Mouse (Mus musculus) retina, postnatal 1 day (tissue): ENCODE data around the gene Sctr.
A peak's percentile ranks its signal among the peaks of the same experiment; 100 is the strongest.

Source experiments
- DNase-seq: peaks from one replicate; pipeline ENCODE4 v3.0.0-alpha.2; 2012

The Sctr gene

GRCm38 (mm10) chr1:120030474-120030873 is 23.8 kb downstream of the Sctr start:
- no peak for DNase-seq

GRCm38 (mm10) chr1:120032804-120033468 is 26.2 kb downstream of the Sctr start:
- peak; percentile 90 for DNase-seq

- no peak for DNase-seq
These were observed 26.8 kb downstream of the Sctr start for GRCm38 (mm10) chr1:120033469-120033854.

GRCm38 (mm10) chr1:120034793-120035192 is 28.1 kb downstream of the Sctr start:
- DNase-seq: no peak

GRCm38 (mm10) chr1:120035456-120036034 is 28.9 kb downstream of the Sctr start:
- no peak for DNase-seq

- DNase-seq: peak; percentile 78
These were observed 30.5 kb downstream of the Sctr start for GRCm38 (mm10) chr1:120037021-120037683.

GRCm38 (mm10) chr1:120038594-120038993 is 31.9 kb downstream of the Sctr start:
- DNase-seq: no peak

GRCm38 (mm10) chr1:120042421-120042820 is 35.7 kb downstream of the Sctr start:
- DNase-seq: no peak

- no peak for DNase-seq
These were observed 37.9 kb downstream of the Sctr start for GRCm38 (mm10) chr1:120044584-120044983.

GRCm38 (mm10) chr1:120047325-120047724 is 40.6 kb downstream of the Sctr start:
- no peak for DNase-seq

- DNase-seq: no peak
These were observed 44.4 kb downstream of the Sctr start for GRCm38 (mm10) chr1:120051070-120051469.

GRCm38 (mm10) chr1:120054997-120055396 is 48.3 kb downstream of the Sctr start:
- DNase-seq: no peak

GRCm38 (mm10) chr1:120055475-120055874 is 48.8 kb downstream of the Sctr start:
- no peak for DNase-seq

GRCm38 (mm10) chr1:120056236-120056635 is 49.5 kb downstream of the Sctr start:
- no peak for DNase-seq

GRCm38 (mm10) chr1:120057044-120057443 is 50.4 kb downstream of the Sctr start:
- DNase-seq: no peak

- no peak for DNase-seq
These were observed 51.2 kb downstream of the Sctr start for GRCm38 (mm10) chr1:120057674-120058430.

GRCm38 (mm10) chr1:120060687-120061086 is 54.0 kb downstream of the Sctr start:
- DNase-seq: no peak

GRCm38 (mm10) chr1:120062231-120062630 is 55.5 kb downstream of the Sctr start:
- DNase-seq: no peak

GRCm38 (mm10) chr1:120064036-120064682 is 57.5 kb downstream of the Sctr start:
- DNase-seq: no peak

GRCm38 (mm10) chr1:120066159-120066558 is 59.5 kb downstream of the Sctr start:
- no peak for DNase-seq

- no peak for DNase-seq
These were observed 59.9 kb downstream of the Sctr start for GRCm38 (mm10) chr1:120066625-120067024.

- DNase-seq: no peak
These were observed 62.4 kb downstream of the Sctr start for GRCm38 (mm10) chr1:120069120-120069519.

GRCm38 (mm10) chr1:120070168-120070567 is 63.5 kb downstream of the Sctr start:
- no peak for DNase-seq
